Mouse (Mus musculus) midbrain, embryonic 16.5 days (tissue): Measurements from ENCODE around the gene Atp13a2. TPM values are rescaled to one million over a fixed set of nuclear protein-coding genes. Genes with fewer than 3 reads are reported as not detected.
A peak's percentile ranks its signal among the peaks of the same experiment; 100 is the strongest.

ENCODE experiments used
- ATAC-seq: fragments of 200-750 bp; cut with Nextera tagmentation; 2 replicates; pipeline ENCODE4 v1.8.0; 2017; ENCODE audit warnings: moderate TSS enrichment
- H3K27ac ChIP-seq: fragments of 300-500 bp; sonication (generic); 2 replicates; pipeline ENCODE4 v1.5.1; 2014; ENCODE audit warnings: mild to moderate bottlenecking, low read length, mixed read lengths
- H3K27me3 ChIP-seq: fragments of 300-500 bp; sonication (generic); 2 replicates; pipeline ENCODE4 v1.6.1; 2014; ENCODE audit warnings: low read depth, low read length, mixed read lengths; ENCODE audit not compliant: control insufficient read depth, insufficient read depth
- H3K36me3 ChIP-seq: fragments of 300-500 bp; sonication (generic); 2 replicates; pipeline ENCODE4 v1.6.1; 2014; ENCODE audit warnings: mild to moderate bottlenecking, low read length, moderate library complexity, mixed read lengths; ENCODE audit not compliant: control insufficient read depth, insufficient read depth
- H3K4me1 ChIP-seq: fragments of 300-500 bp; sonication (generic); 2 replicates; pipeline ENCODE4 v1.6.1; 2014; ENCODE audit warnings: mild to moderate bottlenecking, low read length, mixed read lengths; ENCODE audit not compliant: control insufficient read depth, insufficient read depth
- H3K4me2 ChIP-seq: fragments of 300-500 bp; sonication (generic); 2 replicates; pipeline ENCODE4 v1.6.1; 2014; ENCODE audit warnings: mild to moderate bottlenecking, low read length, mixed read lengths
- H3K4me3 ChIP-seq: fragments of 300-500 bp; sonication (generic); 2 replicates; pipeline ENCODE4 v1.5.1; 2014; ENCODE audit warnings: low read depth, mild to moderate bottlenecking, low read length, moderate library complexity, mixed read lengths
- H3K9ac ChIP-seq: fragments of 300-500 bp; sonication (generic); 2 replicates; pipeline ENCODE4 v1.6.1; 2014; ENCODE audit warnings: low read depth, low read length, mixed read lengths
- H3K9me3 ChIP-seq: fragments of 300-500 bp; sonication (generic); replicated peaks from 2 replicates; pipeline ENCODE4 v1.6.1; 2014; ENCODE audit warnings: mild to moderate bottlenecking, low read length, mixed read lengths; ENCODE audit not compliant: control insufficient read depth, poor library complexity, severe bottlenecking
- WGBS: fragments of 180-500 bp; shearing (Covaris S2); extraction: QIAGEN DNeasy Blood & Tissue Kit; methylation state at CpG from one replicate; pipeline ENCODE4 v1.1.7; 2014; 5-methylcytosine and 5-hydroxymethylcytosine counted together
- polyA plus RNA-seq: library from polyadenylated mRNA; unstranded; fragments of >200 nt; fragmentation: Nextera tagmentation; extraction: Ambion mirVana; gene quantifications from 2 replicates; pipeline ENCODE4 v1.2.1, GENCODE M21; 2015

The Atp13a2 gene
- polyA plus RNA-seq, 1 experiment from 2014 or later: 190 TPM

DNA sequence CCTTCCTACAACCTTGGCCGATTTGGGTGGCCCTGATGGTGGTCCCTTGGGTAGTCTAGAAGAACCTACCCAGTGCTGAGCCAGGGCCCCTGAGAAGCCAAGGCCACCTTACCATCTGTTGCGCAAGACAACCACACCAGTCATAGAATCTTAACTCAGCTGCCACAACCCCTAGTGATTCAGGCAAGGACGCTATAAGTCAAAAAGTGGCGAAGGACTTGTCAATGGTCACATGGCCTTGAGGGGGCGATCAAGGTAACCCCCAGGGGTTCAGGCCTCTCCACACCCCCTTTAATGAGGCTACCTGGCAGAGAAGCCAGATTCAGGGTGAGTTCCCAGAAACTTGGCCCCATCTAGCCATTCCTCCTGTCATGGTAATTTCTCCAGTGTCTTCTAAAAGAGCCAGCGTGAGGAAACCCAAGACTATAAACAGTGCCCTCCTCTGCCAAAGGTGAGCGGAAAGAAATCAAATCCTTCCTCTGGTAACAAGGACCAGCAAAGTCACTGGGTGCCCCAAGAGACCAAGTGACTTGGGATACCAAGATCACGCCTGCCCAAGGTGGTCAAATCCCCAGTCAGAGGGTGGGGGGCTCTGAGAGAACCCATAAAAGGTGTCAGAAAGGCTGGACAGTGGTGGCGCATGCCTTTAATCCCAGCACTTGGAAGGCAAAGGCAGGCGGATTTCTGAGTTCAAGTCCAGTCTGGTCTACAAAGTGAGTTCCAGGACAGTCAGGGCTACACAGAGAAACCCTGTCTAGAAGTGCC lies 26.8 kb upstream of the Atp13a2 start:
- ATAC-seq: no peak
- H3K4me3 ChIP-seq: no peak overlapping the region
- peaks cover 22% of the 10 kb centered on the region for H3K4me1 ChIP-seq
- no peak overlapping the region for H3K27ac ChIP-seq
- no peak overlapping the region for H3K9ac ChIP-seq
- H3K27me3 ChIP-seq: no peaks in the 10 kb centered on the region
- 82% methylated on average over 10 of the region's 10 CpGs for WGBS
- no peaks in the 10 kb centered on the region for H3K36me3 ChIP-seq
- H3K9me3 ChIP-seq: no peaks in the 10 kb centered on the region
- no peak overlapping the region for H3K4me2 ChIP-seq

DNA sequence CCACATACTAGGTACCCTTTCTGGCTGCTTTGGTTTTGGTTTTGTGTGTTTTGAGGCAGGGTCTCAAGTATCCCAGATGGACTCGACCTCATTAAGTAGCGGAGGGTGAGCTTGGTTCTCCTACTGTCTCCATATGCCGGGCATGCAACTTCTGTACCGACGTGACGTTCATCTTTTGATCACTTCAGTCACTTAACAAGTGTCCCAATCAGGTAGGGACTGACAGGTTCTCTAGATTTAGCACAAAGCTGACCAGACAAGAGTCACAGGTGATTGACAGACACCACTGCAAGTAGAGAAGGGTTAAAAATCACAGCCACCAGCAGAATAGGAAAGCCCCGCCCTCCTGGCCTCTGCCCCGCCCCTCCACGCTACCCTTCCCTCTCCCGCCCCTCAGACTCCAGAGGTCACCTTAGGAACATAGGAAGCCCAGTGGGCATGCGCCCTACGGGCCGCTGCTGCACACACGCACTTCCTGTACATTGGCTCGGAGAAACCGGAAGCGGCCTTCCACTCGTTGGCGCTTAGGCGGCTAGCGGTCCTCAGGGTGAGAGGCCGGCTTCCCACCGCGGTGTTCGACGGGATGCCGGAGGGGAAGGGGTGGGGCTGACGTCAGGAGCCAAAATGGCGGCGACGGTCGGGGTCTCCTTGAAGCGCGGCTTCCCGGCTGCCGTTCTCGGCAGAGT lies 25.7 kb upstream of the Atp13a2 start, which contains the start of gene Sdhb:
Gene Sdhb, plus strand, starts transcription at position 423 of the 686 bp plus-strand sequence.
- Histone ChIP-seq H3K4me3 (peak within 1 kb of the TSS; percentile 89), H3K4me1 (peaks cover 22% of the 10 kb centered on the region), H3K27me3 (no peaks in the 10 kb centered on the region), H3K9ac (peak within 1 kb of the TSS; percentile 98), H3K9me3 (no peaks in the 10 kb centered on the region), H3K36me3 (no peaks in the 10 kb centered on the region), H3K4me2 (peak within 1 kb of the TSS; percentile 84), H3K27ac (peak within 1 kb of the TSS; percentile 93)
- 2% methylated on average over 37 of the region's 37 CpGs for WGBS
- ATAC-seq: peak; percentile 94

- peaks cover 22% of the 10 kb centered on the region for H3K4me1 ChIP-seq
- ATAC-seq: peak; percentile 14; the same call in 1 of the 2 replicates
Observed at GRCm38 (mm10) chr4:140961467-140962206, 25.0 kb upstream of the Atp13a2 start.

DNA sequence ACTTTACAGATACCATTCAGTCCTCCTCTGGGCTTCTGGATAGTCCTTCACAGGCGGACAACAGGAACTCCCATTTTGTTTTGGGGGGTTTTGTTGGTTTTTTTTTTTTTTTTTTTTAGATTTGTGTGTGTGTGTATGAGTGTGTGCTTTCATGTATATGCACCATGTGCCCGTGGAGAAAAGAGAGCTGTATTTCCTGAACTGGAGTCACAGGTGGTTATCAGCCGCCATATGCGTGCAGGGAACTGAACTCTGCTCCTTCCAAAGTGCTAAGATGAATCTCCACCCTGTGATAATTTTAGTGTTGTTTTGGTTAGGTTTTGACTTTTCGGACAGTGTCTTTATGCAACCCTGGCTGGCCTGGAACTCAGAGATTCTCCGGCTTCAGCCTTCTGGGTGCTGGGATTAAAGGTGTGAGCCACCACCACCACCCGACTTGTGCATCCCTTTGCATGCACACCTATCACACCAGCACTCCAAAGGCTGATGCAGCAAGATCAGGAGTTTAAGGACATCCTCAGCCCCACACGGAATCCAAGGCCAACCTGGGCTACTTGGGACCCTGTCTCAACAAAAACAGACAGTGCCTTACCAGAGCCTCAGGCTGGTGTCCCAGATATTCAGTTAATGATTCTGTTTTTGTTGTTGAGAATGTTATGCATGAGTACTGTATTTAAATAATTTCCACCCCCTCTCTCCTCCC lies 24.3 kb upstream of the Atp13a2 start:
- Histone ChIP-seq H3K36me3 (no peaks in the 10 kb centered on the region), H3K4me1 (peaks cover 19% of the 10 kb centered on the region), H3K27ac (peak overlapping the region; percentile 93; the same call in 1 of the 2 replicates), H3K4me3 (peak overlapping the region; percentile 89), H3K27me3 (no peaks in the 10 kb centered on the region), H3K4me2 (peak overlapping the region; percentile 84), H3K9ac (peak overlapping the region; percentile 98), H3K9me3 (no peaks in the 10 kb centered on the region)
- WGBS: 77% methylated on average over 8 of the region's 8 CpGs
- ATAC-seq: no peak

More at GRCm38 (mm10) chr4:140961467-140962206, 25.0 kb upstream of the Atp13a2 start:
- Histone ChIP-seq H3K9me3 (no peaks in the 10 kb centered on the region), H3K4me3 (peak overlapping the region; percentile 89), H3K4me2 (peak overlapping the region; percentile 84), H3K27ac (peak overlapping the region; percentile 93), H3K36me3 (no peaks in the 10 kb centered on the region), H3K9ac (peak overlapping the region; percentile 98), H3K27me3 (no peaks in the 10 kb centered on the region)
- under 1% methylated on average over 33 of the region's 38 CpGs for WGBS

GRCm38 (mm10) chr4:140962950-140963349 lies 23.7 kb upstream of the Atp13a2 start:
- Histone ChIP-seq H3K27ac (no peak overlapping the region), H3K9me3 (no peaks in the 10 kb centered on the region), H3K27me3 (no peaks in the 10 kb centered on the region), H3K9ac (no peak overlapping the region), H3K4me1 (peaks cover 18% of the 10 kb centered on the region), H3K36me3 (no peaks in the 10 kb centered on the region), H3K4me2 (peak overlapping the region; percentile 14; the same call in 1 of the 2 replicates), H3K4me3 (no peak overlapping the region)
- WGBS: 57% methylated on average over 5 of the region's 5 CpGs
- no peak for ATAC-seq

DNA sequence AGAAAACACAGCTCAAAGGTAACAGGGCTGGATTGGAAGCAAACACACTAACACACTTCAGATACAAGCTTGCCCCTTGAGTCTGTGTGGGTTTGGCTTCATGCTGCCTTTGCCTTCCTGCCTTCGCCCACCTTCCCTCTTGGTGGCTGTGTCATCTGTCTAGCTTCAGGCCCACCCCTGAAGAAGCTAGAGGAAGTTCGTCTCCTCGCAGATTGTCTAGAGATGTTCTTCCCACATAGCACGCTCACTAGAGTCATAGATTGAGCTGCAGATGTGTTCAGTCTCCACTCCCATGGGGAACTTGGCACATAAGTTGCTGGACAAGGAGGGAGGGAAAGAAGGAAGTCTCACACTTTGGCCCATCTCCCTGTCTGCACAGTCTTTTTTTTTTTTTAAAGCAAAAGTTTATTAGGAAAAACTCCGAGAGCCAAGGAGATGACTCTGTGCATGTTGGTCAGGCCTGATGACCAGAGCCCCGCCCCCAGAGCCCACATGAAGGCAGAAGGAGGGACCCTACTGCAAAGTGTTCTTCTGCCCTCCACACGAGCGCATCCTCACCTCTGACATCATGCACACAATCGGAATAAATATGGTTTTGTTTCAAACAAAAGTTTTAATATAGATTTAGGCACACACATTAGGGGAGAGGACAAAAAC lies 22.6 kb upstream of the Atp13a2 start:
- Histone ChIP-seq H3K36me3 (0 out of 2 replicates have a peak, but pooled peaks cover 3% of the 10 kb centered on the region), H3K4me2 (no peak overlapping the region), H3K4me1 (peaks cover 18% of the 10 kb centered on the region), H3K4me3 (no peak overlapping the region), H3K9me3 (no peaks in the 10 kb centered on the region), H3K27me3 (no peaks in the 10 kb centered on the region), H3K27ac (no peak overlapping the region), H3K9ac (no peak overlapping the region)
- ATAC-seq: no peak
- 84% methylated on average over 9 of the region's 9 CpGs for WGBS

DNA sequence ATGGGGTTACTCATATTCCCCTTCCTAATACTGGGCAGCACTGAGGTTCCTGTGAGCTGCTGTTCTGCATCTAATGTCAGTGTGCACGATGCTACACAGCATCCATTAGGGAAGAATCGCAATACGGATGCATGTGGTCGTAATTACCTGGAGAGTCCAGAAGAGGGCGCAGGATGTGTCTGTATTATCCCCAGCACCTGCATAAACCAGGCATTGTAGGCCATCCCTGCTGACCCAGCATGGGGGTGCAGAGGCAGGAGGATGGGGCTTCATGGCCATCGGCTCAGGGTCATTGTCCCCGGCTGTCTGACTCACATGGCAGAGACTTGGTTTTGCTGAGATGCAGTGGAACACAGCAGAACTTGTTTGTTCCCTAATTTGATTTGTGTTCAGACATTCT lies 22.1 kb upstream of the Atp13a2 start:
- H3K4me1 ChIP-seq: peaks cover 18% of the 10 kb centered on the region
- 7% methylated on average over 7 of the region's 7 CpGs for WGBS
- H3K9ac ChIP-seq: 0 out of 2 replicates have a peak overlapping the region, but pooled peaks have one; percentile 27
- H3K4me3 ChIP-seq: no peak overlapping the region
- no peak overlapping the region for H3K4me2 ChIP-seq
- H3K9me3 ChIP-seq: no peaks in the 10 kb centered on the region
- H3K27ac ChIP-seq: no peak overlapping the region
- H3K27me3 ChIP-seq: no peaks in the 10 kb centered on the region
- no peak for ATAC-seq
- H3K36me3 ChIP-seq: 0 out of 2 replicates have a peak, but pooled peaks cover 3% of the 10 kb centered on the region
